Mouse (Mus musculus) stomach, embryonic 15.5 days (tissue): ENCODE data around the gene Enc1. TPM values are rescaled to one million over a fixed set of nuclear protein-coding genes. Genes with fewer than 3 reads are reported as not detected.

Source experiments
- ATAC-seq: fragments of 200-750 bp; cut with Nextera tagmentation; 2 replicates; pipeline ENCODE4 v1.8.0; 2017; ENCODE audit warnings: low read depth, moderate number of reproducible peaks, moderate TSS enrichment; ENCODE audit not compliant: insufficient read depth, low FRiP score
- H3K27ac ChIP-seq: fragments of 300-500 bp; sonication (generic); 2 replicates; pipeline ENCODE4 v1.5.1; 2015; ENCODE audit warnings: mild to moderate bottlenecking, inconsistent platforms
- H3K27me3 ChIP-seq: fragments of 300-500 bp; sonication (generic); replicated peaks from 2 replicates; pipeline ENCODE4 v1.6.1; 2015; ENCODE audit warnings: inconsistent platforms
- H3K36me3 ChIP-seq: fragments of 300-500 bp; sonication (generic); 2 replicates; pipeline ENCODE4 v1.6.1; 2015; ENCODE audit warnings: inconsistent platforms
- H3K4me1 ChIP-seq: fragments of 300-500 bp; sonication (generic); 2 replicates; pipeline ENCODE4 v1.6.1; 2015; ENCODE audit warnings: inconsistent platforms
- H3K4me2 ChIP-seq: fragments of 300-500 bp; sonication (generic); 2 replicates; pipeline ENCODE4 v1.6.1; 2015; ENCODE audit warnings: mild to moderate bottlenecking, inconsistent platforms
- H3K4me3 ChIP-seq: fragments of 300-500 bp; sonication (generic); replicated peaks from 2 replicates; pipeline ENCODE4 v1.5.1; 2015; ENCODE audit warnings: inconsistent platforms
- H3K9ac ChIP-seq: fragments of 300-500 bp; sonication (generic); 2 replicates; pipeline ENCODE4 v1.6.1; 2015; ENCODE audit warnings: inconsistent platforms
- H3K9me3 ChIP-seq: fragments of 300-500 bp; sonication (generic); 2 replicates; pipeline ENCODE4 v1.6.1; 2016; ENCODE audit warnings: inconsistent platforms
- WGBS: fragments of 180-500 bp; shearing (Covaris S2); methylation state at CpG from one replicate; pipeline ENCODE4 v1.1.7; 2015; 5-methylcytosine and 5-hydroxymethylcytosine counted together
- polyA plus RNA-seq: library from polyadenylated mRNA; unstranded; fragments of >200 nt; fragmentation: Nextera tagmentation; extraction: Ambion mirVana; gene quantifications from 2 replicates; pipeline ENCODE4 v1.2.1, GENCODE M21; 2015

Enc1 gene
- polyA plus RNA-seq, 1 experiment from 2014 or later, result 7.2 TPM

- Histone ChIP-seq H3K9me3 (no peaks in the 10 kb centered on the region), H3K36me3 (no peaks in the 10 kb centered on the region), H3K9ac (no peak overlapping the region), H3K4me3 (no peak overlapping the region), H3K4me2 (peak overlapping the region; percentile 2; the same call in 1 of the 2 replicates), H3K4me1 (no peaks in the 10 kb centered on the region), H3K27ac (no peak overlapping the region), H3K27me3 (no peaks in the 10 kb centered on the region)
- 86% methylated on average over 7 of the region's 7 CpGs for WGBS
- no peak for ATAC-seq
These were observed 33.3 kb upstream of the Enc1 start for GRCm38 (mm10) chr13:97207472-97208111.

GRCm38 (mm10) chr13:97208112-97208478 lies 32.8 kb upstream of the Enc1 start:
- 51% methylated on average over 7 of the region's 7 CpGs for WGBS
- no peak for ATAC-seq
- H3K9ac ChIP-seq, result no peak overlapping the region

GRCm38 (mm10) chr13:97208500-97209010 lies 32.4 kb upstream of the Enc1 start:
- H3K27ac ChIP-seq, result no peak overlapping the region
- WGBS, result 55% methylated on average over 3 of the region's 3 CpGs

More at GRCm38 (mm10) chr13:97208112-97208478, 32.8 kb upstream of the Enc1 start:
- Histone ChIP-seq H3K4me3 (no peak overlapping the region), H3K9me3 (no peaks in the 10 kb centered on the region), H3K4me2 (peak overlapping the region; percentile 2; the same call in 1 of the 2 replicates), H3K36me3 (no peaks in the 10 kb centered on the region), H3K27ac (no peak overlapping the region), H3K4me1 (no peaks in the 10 kb centered on the region), H3K27me3 (no peaks in the 10 kb centered on the region)

GRCm38 (mm10) chr13:97214583-97215268 lies 26.2 kb upstream of the Enc1 start:
- Histone ChIP-seq H3K27me3 (no peaks in the 10 kb centered on the region), H3K27ac (no peak overlapping the region), H3K36me3 (no peaks in the 10 kb centered on the region), H3K4me2 (no peak overlapping the region), H3K4me3 (no peak overlapping the region), H3K9ac (no peak overlapping the region), H3K4me1 (no peaks in the 10 kb centered on the region), H3K9me3 (no peaks in the 10 kb centered on the region)
- ATAC-seq, result no peak
- 70% methylated on average over 3 of the region's 3 CpGs for WGBS

More at GRCm38 (mm10) chr13:97208500-97209010, 32.4 kb upstream of the Enc1 start:
- Histone ChIP-seq H3K4me3 (no peak overlapping the region), H3K9ac (no peak overlapping the region), H3K4me1 (no peaks in the 10 kb centered on the region), H3K27me3 (no peaks in the 10 kb centered on the region), H3K36me3 (no peaks in the 10 kb centered on the region), H3K4me2 (no peak overlapping the region), H3K9me3 (no peaks in the 10 kb centered on the region)
- no peak for ATAC-seq

- no peak overlapping the region for H3K9ac ChIP-seq
- H3K36me3 ChIP-seq, result no peaks in the 10 kb centered on the region
- no peak overlapping the region for H3K4me3 ChIP-seq
- H3K9me3 ChIP-seq, result no peaks in the 10 kb centered on the region
- H3K27me3 ChIP-seq, result no peaks in the 10 kb centered on the region
- 59% methylated on average over 4 of the region's 4 CpGs for WGBS
- H3K27ac ChIP-seq, result no peak overlapping the region
- H3K4me1 ChIP-seq, result no peaks in the 10 kb centered on the region
- ATAC-seq, result no peak
- no peak overlapping the region for H3K4me2 ChIP-seq
These were observed 25.3 kb upstream of the Enc1 start for GRCm38 (mm10) chr13:97215563-97215962.

GRCm38 (mm10) chr13:97216196-97216595 lies 24.7 kb upstream of the Enc1 start:
- Histone ChIP-seq H3K9me3 (no peaks in the 10 kb centered on the region), H3K4me1 (no peaks in the 10 kb centered on the region), H3K4me3 (no peak overlapping the region), H3K27ac (no peak overlapping the region), H3K4me2 (no peak overlapping the region), H3K36me3 (no peaks in the 10 kb centered on the region), H3K9ac (no peak overlapping the region), H3K27me3 (no peaks in the 10 kb centered on the region)
- 56% methylated on average over 5 of the region's 5 CpGs for WGBS
- ATAC-seq, result no peak

GRCm38 (mm10) chr13:97220022-97220421 lies 20.9 kb upstream of the Enc1 start:
- WGBS, result 83% methylated on average over 3 of the region's 3 CpGs
- H3K36me3 ChIP-seq, result no peaks in the 10 kb centered on the region
- ATAC-seq, result no peak
- no peaks in the 10 kb centered on the region for H3K9me3 ChIP-seq
- no peak overlapping the region for H3K27ac ChIP-seq
- no peak overlapping the region for H3K4me2 ChIP-seq
- H3K9ac ChIP-seq, result no peak overlapping the region
- H3K4me1 ChIP-seq, result 0 out of 2 replicates have a peak, but pooled peaks cover 3% of the 10 kb centered on the region
- no peak overlapping the region for H3K4me3 ChIP-seq
- H3K27me3 ChIP-seq, result no peaks in the 10 kb centered on the region

- no peaks in the 10 kb centered on the region for H3K9me3 ChIP-seq
- H3K27ac ChIP-seq, result no peak overlapping the region
- no peak overlapping the region for H3K4me2 ChIP-seq
- no peak for ATAC-seq
- 0 out of 2 replicates have a peak, but pooled peaks cover 3% of the 10 kb centered on the region for H3K4me1 ChIP-seq
- no peaks in the 10 kb centered on the region for H3K27me3 ChIP-seq
- WGBS, result 62% methylated on average over 8 of the region's 8 CpGs
- H3K9ac ChIP-seq, result no peak overlapping the region
- H3K36me3 ChIP-seq, result no peaks in the 10 kb centered on the region
- no peak overlapping the region for H3K4me3 ChIP-seq
These were observed 17.0 kb upstream of the Enc1 start for GRCm38 (mm10) chr13:97223856-97224255.

GRCm38 (mm10) chr13:97224341-97224982 lies 16.4 kb upstream of the Enc1 start:
- Histone ChIP-seq H3K27me3 (no peaks in the 10 kb centered on the region), H3K9me3 (no peaks in the 10 kb centered on the region), H3K4me3 (no peak overlapping the region), H3K9ac (no peak overlapping the region), H3K4me1 (0 out of 2 replicates have a peak, but pooled peaks cover 3% of the 10 kb centered on the region), H3K4me2 (no peak overlapping the region; the same call in 1 of the 2 replicates), H3K27ac (no peak overlapping the region), H3K36me3 (no peaks in the 10 kb centered on the region)
- peak; percentile 75; the same call in 1 of the 2 replicates for ATAC-seq
- 58% methylated on average over 10 of the region's 10 CpGs for WGBS

- H3K9me3 ChIP-seq, result no peaks in the 10 kb centered on the region
- H3K36me3 ChIP-seq, result no peaks in the 10 kb centered on the region
- H3K4me1 ChIP-seq, result 0 out of 2 replicates have a peak, but pooled peaks cover 3% of the 10 kb centered on the region
- no peaks in the 10 kb centered on the region for H3K27me3 ChIP-seq
- H3K9ac ChIP-seq, result no peak overlapping the region
- no peak overlapping the region for H3K4me3 ChIP-seq
- ATAC-seq, result no peak
- H3K4me2 ChIP-seq, result peak overlapping the region; percentile 32; the same call in 1 of the 2 replicates
- H3K27ac ChIP-seq, result no peak overlapping the region
- 55% methylated on average over 17 of the region's 17 CpGs for WGBS
These were observed 15.8 kb upstream of the Enc1 start for GRCm38 (mm10) chr13:97225130-97225529.

- 0 out of 2 replicates have a peak, but pooled peaks cover 3% of the 10 kb centered on the region for H3K4me1 ChIP-seq
- no peak overlapping the region for H3K27ac ChIP-seq
- H3K4me3 ChIP-seq, result no peak overlapping the region
- no peak for ATAC-seq
- no peaks in the 10 kb centered on the region for H3K9me3 ChIP-seq
- no peaks in the 10 kb centered on the region for H3K36me3 ChIP-seq
- H3K27me3 ChIP-seq, result no peaks in the 10 kb centered on the region
- H3K4me2 ChIP-seq, result no peak overlapping the region
- H3K9ac ChIP-seq, result no peak overlapping the region
- WGBS, result 88% methylated on average over 3 of the region's 3 CpGs
These were observed 13.1 kb upstream of the Enc1 start for GRCm38 (mm10) chr13:97227795-97228194.

- Histone ChIP-seq H3K36me3 (no peaks in the 10 kb centered on the region), H3K27ac (no peak overlapping the region), H3K9ac (no peak overlapping the region), H3K4me2 (no peak overlapping the region), H3K9me3 (no peaks in the 10 kb centered on the region), H3K4me3 (no peak overlapping the region), H3K27me3 (no peaks in the 10 kb centered on the region), H3K4me1 (no peaks in the 10 kb centered on the region)
- ATAC-seq, result no peak
- WGBS, result 70% methylated on average over 3 of the region's 3 CpGs
These were observed 10.8 kb upstream of the Enc1 start for GRCm38 (mm10) chr13:97230101-97230500.
